Mouse (Mus musculus): ENCODE measurements around the gene Nf2.

Gene Nf2

DNA sequence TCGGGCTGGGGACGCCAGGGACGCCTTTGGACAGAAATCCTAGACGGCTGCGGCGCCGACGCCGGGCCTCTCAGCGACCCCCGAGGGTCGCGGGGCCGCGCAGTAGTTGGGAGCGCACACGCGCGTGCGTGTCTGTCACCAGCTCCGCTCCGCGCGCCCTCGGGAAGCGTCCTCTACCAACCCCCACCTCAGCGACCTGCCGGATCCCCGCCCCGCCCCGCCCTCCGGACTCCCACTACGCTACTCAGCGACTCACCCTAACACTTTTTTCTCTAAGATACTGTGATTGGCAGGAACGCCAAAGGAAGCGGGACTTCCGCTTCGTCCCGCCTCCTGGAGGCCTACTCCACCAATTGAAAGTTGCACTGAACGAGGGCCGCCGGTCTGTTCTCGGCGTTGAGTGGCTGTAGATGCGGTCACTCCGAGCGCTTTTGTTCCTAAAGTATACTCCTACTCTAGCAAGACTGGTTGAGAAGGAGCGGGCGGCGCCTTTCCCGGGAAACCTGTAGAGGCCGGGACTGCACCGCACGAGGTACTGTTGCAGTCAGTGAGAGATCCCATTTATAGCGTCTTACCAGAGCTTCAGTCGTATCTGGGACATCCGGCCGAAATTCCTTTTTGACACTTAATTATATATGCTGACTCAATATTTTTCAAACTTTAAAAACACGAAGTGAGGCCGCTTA lies at the start of gene Nf2:
Gene Nf2 (minus strand): TSS at position 279 of the 686 bp plus-strand sequence.
- DNase-seq (ENCODE audit: low spot score), result peak; percentile 92

DNA sequence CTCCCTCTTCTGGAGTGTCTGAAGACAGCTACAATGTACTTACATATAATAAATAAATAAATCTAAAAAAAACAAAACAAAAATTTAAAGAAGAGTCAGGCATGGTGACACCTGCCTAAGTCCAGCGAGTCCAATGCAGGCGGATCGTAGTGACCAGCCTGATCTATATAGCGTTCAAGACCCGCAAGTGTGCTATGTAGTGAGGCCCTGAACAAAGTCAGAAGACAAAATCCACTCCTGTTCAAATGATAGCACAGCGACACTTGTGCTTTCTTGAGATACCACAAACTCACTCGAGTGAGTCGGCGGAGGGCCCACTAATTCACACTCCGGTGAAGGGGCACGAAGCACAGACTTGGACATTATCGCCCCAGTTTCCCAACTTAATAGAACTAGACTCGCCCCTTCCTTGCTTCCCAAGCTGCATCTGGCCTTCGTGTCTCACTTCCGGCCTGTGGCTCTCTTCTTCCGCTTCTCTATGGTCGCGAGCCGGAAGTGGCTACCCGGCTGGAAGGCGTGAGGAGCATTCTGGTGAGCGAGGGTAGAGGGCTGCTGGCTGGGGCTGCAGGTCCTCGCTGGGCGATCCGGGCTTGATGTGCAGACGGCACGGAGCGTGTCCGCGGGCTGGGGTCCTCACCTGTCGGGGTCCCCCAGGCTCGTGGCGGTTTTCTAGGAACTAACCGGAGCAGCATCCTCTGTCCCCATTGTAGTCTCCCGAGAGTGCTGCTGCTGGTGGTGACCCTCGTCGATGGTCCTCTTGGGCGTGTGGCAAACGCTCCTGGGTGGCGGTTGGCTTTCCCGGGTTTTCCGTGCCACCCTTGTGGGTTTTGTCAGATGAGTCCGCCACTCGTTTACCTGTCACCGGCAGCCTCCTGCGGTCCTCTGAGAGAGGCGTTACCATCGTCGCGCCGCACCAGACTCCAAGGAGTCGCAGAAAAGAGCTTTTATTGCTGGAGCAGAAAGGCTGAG lies 45.8 kb upstream of the Nf2 start, which contains the start of gene Thoc5:
Gene Thoc5 (plus strand): TSS at position 473 of the 969 bp plus-strand sequence.
- DNase-seq (ENCODE audit: low spot score), result peak; percentile 46

DNA sequence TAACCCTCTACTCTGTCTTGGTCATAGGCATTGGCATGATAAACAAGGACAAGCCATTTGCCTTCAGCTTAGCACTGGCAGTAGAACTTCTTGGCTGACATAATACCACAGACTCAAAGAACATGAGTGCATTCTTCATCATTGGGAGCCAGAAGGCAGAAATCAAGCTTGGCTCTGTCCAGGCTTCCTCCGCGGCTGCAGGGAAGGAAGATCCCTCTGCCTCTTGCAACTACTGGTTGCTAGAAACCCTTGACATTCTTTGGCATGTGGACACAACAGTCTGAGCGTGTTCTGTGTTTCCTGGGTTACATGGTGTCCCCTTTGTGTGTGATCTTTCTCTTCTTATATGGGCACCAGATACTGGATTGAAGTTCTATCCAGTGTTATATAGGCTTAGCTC lies 37.7 kb upstream of the Nf2 start:
- no peak for DNase-seq (ENCODE audit: low spot score)

DNA sequence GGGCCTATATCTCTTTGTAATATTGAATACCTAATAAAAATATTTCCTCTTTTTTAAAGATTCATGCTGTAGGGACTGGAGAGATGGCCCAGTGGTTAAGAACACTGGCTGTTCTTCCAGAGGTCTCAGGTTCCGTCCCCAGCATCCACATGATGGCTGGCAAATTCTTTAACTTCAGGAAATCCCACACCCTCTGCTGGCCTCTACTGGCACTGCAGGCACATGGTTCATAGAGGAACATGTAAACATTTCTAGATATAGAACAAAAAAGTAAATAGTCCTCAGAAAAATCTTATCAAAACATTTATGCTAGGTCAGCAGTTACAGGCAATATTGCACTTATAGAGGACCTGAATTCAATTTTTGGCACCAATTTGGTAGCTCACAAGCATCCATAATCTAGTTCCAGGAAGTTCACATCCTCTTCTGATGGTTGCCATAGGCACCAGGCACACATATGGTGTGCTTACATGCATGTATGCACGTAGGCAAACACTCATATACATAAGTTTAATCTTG lies 36.1 kb upstream of the Nf2 start:
- DNase-seq (ENCODE audit: low spot score), result no peak

DNA sequence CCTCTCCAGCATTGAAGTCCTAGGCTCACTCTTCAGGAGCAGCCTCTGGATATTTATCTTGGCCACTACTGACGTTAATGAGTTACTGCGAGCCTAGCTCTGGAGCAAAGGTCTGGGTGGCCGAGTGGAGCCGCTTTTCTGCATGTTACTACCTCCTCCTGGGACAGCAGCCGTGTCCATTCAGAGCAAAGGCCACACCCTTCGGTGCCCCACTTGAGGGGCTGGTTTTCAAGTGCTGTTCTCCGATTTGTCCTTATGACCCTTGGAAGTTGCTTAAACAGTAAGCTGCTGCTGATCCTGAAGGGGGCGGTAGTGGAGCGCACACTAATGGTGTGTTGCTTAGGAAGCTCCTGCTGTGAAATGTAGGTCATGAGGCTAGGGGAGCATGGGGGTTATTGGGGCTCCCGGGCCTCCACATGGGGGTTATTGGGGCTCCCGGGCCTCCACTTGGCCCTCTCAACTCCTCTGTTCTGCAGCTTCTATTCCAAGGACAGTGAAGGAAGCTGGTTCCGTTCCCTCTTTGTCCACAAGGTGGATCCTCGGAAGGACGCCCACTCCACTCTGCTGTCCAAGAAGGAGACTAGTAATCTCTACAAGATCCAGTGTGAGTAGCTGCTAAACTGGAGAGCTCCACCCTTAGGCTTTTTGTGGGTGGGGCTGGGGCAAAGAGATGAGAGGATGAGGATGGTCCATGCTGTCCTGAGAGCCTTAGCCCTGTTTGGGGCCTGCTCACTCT lies 33.7 kb upstream of the Nf2 start:
- no peak for DNase-seq (ENCODE audit: low spot score)

DNA sequence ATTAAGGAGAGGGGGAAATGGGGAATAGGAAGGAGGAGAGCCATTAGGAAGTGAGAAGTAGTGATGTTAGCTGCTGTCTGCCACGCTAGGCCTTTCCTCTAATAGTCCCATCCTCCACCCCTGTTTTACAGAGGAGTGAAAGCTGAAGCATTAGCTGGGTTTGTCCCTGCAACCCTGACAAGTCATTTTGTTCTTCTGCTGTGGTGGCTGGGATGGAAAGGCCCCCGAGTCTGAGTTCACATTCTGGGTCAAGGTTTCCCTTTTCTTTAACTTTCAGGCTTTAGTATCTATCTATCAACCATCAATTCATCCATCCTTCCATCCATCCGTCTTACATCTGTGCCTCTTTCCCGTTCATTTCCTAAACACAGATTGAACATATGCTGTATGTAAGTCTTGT lies 31.8 kb upstream of the Nf2 start:
- no peak for DNase-seq (ENCODE audit: low spot score)

DNA sequence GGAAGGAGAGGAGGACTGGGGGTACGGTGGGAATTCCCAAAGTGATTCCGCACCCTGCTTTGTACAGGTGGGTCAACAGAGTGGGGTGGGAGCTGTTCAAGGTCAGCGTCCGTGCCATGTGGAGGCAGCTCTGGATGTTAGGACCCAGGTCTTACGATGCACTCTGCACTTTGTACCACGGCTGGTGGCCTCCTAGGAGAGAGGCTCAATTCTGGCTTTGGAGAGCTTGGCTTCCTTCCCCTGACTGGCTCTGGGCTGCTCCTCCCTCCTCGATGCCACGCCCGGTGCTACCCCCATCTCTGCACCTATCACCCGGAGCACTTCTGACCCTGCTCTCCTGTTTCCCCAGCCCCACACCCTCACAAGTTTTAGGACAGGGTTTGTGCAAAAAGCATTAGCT lies 25.2 kb upstream of the Nf2 start:
- no peak for DNase-seq (ENCODE audit: low spot score)

DNA sequence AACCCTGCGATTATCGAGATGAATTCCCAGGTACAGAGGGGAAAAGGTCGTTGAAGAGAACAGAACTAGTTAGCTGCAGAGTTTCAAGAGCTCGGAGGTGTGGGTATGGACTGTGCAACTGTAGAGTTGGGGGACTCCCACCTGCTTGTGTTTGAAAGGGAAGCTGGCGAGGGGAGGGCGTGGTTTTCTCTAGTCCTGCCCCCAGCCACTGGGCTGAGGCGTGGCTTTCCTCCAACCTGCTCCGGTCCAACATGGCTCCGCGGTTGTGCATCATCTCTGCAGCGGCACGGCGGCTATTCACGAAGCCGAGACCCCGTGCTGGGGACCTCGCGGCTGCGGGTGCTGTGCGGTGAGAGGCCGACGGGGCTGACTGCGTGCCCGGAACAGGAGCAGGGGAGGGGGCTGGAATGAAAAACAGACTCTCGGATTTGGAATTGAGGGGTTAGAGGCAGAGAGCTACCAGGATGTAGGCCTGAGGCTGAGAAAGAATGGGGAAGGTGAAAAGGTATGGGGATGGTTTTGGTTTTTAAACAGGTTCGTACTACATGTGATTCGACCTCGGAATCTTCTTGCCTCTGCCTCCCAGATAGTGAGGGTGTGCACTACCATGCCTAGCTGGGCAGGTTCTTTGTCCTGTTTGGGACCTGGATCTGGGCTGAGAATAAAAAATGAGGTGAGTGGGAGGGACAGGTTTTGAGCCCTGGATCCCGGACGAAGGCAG lies 24.6 kb upstream of the Nf2 start, which contains the start of gene Nipsnap1:
Gene Nipsnap1 (plus strand): TSS at position 197 of the 721 bp plus-strand sequence.
- DNase-seq (ENCODE audit: low spot score), result peak; percentile 58

DNA sequence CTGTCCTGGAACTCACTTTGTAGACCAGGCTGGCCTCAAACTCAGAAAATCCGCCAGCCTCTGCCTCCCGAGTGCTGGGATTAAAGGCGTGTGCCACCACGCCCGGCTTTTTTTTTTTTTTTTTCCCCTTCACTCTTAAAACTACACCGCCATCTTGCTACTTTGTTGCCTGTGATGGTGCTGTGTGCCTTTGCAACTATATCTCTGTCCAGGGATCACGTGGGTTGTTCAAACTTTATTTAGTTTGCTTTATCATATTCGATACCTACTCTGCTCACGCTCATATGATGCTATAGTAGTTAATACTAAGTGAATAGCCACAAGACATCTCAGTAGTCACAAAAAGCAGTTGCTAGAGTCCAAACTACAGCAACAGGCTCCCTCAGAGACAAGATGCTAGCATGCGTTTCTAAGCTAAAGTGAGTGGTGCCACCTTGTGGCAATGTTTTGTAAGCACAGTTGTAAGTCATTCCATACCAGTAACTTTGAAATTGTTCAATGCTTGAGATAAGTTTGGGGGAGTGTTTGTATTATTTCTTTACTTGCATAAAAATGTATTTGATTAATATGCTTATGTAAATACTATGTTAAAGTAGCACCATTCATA lies 16.4 kb upstream of the Nf2 start:
- peak; percentile 58 for DNase-seq (ENCODE audit: low spot score)

DNA sequence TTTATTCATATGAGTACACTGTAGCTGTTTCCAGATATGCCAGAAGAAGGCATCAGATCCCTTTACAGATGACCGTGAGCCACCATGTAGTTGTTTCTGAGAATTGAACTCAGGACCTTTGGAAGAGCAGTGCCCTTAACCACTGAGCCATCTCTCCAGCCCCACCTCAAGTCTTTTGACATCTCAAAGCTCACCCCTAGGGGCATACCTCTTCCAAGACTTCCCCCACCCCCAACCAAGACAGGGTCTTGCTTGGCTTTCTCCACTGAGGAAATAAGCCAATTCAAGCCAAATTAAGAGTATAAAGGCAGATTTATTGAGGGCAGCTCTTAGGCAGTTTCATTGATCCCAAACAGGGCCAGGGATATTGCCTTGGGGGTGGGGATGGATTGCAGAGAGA lies 13.4 kb upstream of the Nf2 start:
- no peak for DNase-seq (ENCODE audit: low spot score)

DNA sequence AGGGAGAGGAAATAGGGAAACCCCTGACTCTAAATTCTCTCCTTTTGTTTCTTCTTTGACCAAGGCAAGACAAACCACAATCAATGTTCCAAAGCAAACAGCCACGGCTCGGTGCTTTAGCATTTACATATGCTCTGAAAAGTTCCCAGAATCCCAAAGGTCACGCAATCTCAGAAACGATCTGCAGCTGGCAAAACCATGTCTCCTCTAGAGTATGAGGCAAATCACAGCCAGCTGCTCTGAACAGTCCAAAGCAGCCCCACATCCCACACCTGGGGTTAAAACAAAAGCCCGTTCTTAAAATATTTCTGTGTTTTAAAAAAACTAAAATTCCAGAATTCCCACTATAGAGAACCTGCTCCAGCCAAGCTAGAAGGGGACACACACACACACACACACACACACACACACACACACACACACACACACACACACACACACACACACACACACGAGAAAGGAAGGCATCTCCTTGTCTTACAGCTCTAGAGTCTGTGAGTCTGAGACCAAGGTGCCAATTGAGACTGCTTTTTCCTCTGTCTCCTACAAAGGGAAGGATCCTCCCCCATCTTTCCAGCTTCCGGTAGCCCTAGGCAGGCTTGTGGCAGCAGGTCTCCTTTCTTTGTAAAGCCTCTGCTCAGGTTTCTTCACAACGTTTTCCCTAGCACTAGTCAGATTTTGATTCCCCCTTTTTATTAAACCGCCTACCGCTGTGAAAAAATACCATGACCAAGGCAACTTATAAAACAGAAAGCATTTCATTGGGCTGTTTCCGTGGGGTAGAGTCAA lies 12.7 kb upstream of the Nf2 start:
- no peak for DNase-seq (ENCODE audit: low spot score)

DNA sequence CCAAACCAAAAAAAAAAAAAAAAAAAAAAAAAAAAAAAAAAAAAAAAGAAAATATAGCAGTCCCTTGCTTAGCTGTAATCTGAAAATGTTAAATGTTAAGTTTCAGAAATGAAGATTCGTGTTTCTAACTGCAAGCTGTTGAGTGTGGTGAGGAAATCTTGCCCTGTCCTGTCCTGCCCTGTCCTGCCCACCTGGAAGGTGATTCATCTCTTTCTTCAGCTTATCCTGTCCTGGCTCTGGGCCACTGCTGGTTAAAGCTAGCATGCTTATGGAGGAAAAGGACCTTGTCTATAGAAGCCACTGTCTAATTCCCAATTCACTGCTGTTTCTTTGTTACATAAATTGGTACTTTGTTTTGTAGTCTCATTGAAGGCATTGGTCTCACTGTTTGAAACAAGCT lies 11.7 kb upstream of the Nf2 start:
- no peak for DNase-seq (ENCODE audit: low spot score)

DNA sequence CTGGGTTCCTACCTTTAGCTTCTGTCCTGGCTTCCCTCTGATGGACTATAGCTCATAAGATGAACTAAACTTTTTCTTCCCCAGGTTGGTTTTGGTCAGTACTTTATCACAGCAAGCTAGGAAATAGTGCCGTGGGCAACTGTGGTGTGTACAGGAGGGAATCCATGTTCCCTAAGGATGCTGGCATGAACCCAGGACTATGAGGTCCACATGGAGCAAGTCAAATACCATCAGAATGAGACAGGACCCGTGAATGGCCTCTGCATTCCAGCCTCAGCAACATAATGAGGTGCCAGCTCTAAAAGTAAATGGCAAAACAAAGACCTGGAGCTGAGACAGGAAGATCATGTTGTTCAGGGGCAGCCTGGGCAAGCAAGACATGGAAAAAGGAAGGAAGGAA lies 9.1 kb upstream of the Nf2 start:
- no peak for DNase-seq (ENCODE audit: low spot score)

DNA sequence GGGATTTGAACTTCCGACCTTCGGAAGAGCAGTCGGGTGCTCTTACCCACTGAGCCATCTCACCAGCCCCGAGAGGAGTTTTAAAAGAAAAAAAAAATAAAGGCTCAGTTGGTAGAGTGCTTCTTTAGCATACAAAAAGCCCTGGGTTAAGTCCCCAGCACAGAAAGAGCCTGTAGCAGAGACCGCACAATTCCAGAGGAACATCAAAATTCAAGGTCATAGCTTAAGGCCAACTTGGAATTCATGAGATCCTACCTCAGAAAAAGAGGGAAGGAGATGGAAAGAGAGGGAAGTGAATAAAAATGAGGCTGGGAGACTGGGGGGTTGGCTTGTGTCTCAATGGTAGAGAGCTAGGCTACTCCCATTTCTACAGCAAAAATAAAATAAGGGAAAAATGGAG lies 4.8 kb upstream of the Nf2 start:
- no peak for DNase-seq (ENCODE audit: low spot score)

DNA sequence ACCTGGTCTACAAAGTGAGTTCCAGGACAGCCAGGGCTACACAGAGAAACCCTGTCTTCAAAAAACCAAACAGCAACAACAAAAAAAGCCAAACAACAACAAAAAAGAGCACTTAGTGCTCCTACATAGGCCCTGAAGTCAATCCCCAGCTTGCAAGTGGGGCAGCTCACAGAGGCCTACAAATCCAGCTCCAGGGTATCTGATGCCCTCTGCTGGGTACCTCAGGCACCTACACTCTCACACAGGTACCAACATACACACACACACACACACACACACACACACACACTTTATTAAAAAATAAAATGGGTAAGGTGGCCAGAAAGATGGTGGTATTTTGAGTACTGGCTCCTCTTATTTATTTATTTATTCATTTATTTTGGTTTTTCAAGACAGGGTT lies 3.7 kb upstream of the Nf2 start:
- DNase-seq (ENCODE audit: low spot score), result no peak

DNA sequence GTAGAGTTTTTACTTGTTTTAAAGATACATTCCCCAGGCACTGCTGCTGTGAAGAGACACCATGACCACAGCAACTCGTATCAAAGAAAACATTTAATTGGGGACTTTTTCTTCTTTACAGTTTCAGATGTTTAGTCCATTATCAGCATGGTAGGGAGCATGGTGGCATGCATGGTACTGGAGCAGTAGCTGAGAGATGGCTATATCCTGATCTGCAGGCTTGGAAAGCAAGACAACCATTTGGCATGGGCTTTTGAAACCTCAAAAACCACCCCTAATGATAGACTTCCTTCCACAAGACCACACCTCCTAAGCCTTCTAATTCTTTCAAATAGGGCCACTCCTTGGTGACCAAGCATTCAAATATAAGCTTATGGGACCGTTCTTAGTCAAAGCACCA lies 1.1 kb upstream of the Nf2 start:
- DNase-seq (ENCODE audit: low spot score), result no peak

DNA sequence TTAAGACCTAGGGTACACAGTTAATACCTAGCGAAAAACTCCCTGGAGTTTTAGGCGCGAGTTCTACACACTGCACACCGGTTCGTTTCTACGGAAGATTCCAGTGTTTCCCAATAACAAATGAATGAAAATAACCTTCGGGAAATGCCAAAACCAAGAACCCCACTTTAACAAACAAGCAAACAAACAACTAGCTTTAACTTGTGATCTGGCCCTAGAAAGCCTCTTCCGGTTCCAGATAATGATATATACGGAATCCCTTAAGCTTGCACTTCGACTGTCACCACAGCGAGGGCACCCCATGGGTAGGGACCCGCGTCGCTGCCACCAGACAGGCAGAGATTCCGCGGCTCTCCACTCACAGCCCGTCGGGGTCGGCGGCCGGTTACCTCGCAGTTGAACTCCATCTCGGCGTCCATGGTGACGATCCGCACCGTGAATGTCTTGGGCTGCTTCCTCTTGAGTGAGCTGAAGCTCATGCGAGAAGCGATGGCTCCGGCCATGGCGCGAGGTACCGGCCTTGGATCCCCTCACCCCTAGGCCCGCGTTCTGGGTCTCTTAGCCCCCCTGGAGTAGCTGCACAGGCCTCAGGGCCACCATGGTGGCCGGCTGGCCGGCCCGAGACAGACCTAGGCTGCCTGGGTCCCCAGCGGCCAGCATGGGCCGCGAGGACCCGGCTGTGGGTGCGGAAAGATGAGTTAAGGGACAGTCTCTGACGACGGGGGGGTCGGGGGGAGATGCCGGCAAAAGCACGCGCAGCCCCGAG lies 670 bp downstream of the Nf2 start:
- peak; percentile 27 for DNase-seq (ENCODE audit: low spot score)

DNA sequence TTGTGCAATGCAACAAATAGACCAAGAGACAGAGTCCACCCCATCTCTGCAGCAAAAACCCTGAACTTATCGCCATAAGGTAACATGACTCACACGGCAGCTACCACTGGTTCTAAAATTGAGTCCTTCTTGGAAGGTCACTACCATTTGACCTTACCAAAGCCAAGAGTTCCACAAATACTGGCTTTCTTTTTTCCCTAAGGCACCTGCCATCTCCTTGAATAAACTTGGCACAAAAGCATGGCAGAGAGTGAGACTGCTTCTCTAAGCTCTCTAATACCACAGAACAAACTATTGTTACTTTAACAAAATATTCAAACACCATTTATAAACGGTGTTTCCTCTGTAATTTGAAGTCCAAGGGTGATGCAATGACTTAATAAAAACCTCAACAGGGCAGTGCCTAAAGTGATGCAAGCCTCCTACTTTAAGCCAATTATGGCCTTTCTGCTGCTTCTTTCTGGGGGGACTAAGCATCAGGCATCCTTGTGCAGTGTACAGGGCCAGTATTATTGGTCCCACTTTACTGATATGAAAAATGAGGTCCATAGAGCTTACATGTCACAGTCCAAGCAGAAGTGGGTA lies 8.3 kb downstream of the Nf2 start:
- no peak for DNase-seq (ENCODE audit: low spot score)

DNA sequence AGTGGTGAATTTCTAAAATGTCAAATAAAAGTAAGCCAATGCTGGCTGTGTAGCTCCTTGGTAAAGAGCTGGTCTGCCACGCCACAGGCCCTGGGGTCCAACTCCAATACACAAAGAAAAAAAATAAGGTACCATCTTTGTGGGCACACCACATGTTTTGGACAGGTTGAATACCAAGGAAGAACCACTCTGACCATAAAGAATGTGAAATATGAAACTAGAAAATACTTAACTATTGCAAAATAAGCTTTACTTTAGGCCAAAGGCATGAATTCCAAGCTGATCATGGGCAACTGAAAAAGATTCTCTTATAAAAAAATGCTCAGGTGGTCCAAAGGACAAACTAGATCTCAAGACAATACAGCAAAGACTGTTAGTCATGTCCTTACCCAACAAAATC lies 11.1 kb downstream of the Nf2 start:
- DNase-seq (ENCODE audit: low spot score), result no peak
